Mouse (Mus musculus): ENCODE data around the gene 9230104L09Rik.

DNA sequence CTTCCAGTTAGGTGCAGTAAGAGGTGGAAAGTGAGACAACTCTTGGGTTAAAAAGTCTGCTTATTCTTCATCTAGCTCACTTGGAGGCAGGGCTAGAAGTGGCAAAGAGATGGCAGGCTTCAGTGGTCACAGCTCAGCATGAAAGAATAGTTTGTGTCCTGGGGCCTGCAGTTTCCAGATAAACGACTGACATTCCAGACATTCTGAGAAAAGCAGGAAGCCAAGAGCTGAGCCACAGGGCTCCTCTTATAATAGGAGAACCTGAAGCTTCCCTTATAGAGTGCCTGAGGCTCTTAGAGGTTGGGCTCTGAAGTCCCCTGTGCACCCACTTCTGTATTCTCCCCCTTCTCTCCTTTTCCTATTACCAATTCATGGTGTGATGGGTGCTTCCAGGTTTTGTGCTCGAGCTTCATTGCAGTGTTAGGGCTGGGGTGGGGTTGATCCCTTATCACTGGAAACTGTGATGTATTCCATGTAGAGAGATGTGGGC, 13.8 kb upstream of the 9230104L09Rik start:
- TF ChIP-seq CTCF (IDR thresholded peaks at IDR 0.05; ENCODE audit: low read depth, low read length) (no peak), GATA1 (IDR thresholded peaks at IDR 0.05; ENCODE audit: borderline replicate concordance, low read length) (no peak), TAL1 (conservative IDR thresholded peaks at IDR 0.05; ENCODE audit: low read depth, low read length) (no peak), POLR2AphosphoS5 (IDR thresholded peaks at IDR 0.05; ENCODE audit: insufficient replicate concordance, low read depth, low read length) (no peak), GATA2 (IDR thresholded peaks at IDR 0.05; ENCODE audit: borderline replicate concordance, low read depth, low read length) (no peak)
